Mouse (Mus musculus) kidney, adult 8-10 months (tissue): Measurements from ENCODE around the gene Scd4.
"Not testable (repeated sequence)": the region's sequence is repeated elsewhere in the genome, so short reads cannot be mapped to it uniquely, and the experiment has no call there.

Experiments used
- DNase-seq, 2 experiments: peaks; one replicate each; pipeline ENCODE4 v3.0.0; 2022

The Scd4 gene

DNA sequence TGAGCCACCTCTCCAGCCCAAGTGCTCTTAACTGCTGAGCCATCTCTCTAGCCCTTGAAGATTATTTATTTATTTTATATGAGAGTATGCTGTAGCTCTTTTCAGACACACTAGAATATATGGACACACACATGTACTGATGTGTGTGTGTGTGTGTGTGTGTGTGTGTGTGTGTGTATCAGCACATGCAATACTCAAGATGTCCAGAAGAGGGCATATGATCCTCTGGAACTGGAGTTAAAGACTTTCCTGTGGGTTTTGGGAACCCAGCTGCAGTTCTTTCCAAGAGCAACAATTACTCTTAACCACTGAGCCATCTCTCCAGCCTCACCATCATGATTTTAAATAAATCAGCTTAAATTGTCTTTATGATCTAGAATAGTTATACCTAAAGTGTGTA lies 14.3 kb upstream of the Scd4 start:
- no peak for DNase-seq

DNA sequence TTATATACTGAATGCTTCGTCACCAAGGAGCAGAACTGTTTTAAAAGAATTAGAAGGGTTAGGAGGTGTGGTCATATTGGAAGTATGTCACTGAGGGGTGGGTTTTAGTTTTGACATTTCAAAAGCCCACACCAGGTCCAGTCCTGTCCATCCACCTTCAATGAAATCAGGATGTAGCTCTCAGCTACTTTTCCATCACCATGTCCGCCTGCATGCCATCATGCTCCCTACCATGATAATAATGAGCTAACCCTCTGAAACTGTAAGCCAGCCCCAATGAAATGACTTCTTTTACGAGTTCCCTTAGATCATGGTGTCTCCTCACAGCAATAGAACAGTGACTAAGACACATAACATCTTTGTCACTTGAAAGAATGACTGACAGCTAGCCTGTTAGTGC lies 12.6 kb upstream of the Scd4 start:
- DNase-seq, result no peak

DNA sequence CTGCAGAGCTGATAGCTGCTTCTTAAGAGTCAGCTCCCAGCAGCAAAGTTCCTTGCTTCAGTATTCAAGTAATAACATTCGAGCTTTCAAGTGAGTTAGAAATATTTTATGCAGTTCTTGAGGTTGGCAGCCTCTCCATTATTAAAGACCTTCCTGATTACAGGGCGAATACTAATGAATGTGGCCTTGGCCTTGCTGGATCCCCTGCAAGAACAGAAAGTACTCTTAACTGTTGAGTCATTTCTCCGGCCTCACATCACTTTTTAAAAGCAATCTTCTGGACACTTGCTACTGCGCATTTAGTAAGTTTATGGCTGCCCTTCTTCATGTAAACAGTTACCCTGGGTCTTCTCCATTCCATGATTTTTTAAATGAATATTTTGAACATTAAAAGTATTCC lies 11.7 kb upstream of the Scd4 start:
- no peak for DNase-seq

DNA sequence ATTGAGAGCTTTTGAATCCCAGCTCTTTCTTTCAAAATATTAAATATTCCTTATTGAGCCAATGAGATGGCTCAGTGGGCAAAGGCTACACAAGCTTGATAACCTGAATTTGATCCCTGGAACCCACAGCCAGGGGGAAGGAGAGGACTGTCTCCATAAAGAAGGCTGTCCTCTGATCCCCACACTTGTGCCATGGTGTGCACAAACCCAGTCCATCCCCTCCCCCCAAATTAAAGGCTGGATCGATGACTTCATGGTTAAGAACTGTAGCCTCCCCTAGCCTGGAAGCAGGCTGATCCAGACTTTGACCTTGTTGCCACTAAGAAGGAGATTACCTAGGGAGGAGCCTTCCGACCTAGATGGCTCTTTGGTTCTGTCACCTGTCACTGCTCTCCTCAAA lies 11.3 kb upstream of the Scd4 start:
- no peak for DNase-seq

DNA sequence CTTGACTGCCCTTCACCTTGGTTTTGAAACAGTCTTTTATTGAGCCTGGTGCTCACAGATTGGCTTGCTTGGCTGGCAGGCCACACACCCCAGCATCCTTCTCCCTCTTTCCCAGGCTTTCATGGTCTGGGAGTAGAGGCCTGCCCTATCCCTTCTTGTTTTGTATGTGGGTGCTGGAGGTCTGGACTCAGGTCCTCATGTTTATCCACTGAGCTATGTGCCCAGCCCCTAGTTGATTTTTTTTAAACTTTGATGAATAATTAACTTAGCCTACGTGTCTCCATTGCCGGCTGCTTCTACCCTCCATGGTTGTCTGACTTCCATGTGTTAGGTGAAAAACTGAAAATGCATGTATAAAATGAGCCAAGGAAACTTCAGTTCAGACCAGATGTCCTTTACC lies 3.3 kb upstream of the Scd4 start:
- DNase-seq, result peak in 1 of 2 experiments; percentile 28

DNA sequence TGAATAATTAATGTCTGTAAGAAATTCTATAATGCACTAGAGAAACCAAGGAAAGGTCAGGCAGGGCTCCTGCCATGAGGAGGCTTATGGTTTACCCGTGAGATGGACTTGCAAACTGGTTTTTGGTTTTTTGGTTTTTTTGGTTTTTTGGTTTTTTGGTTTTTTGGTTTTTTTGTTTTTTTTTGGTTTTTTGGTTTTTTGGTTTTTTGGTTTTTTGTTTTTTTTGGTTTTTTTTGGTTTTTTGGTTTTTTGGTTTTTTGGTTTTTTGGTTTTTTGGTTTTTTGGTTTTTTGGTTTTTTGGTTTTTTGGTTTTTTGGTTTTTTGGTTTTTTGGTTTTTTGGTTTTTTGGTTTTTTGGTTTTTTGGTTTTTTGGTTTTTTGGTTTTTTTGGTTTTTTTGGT lies 1.8 kb upstream of the Scd4 start:
- not testable (repeated sequence) for DNase-seq

DNA sequence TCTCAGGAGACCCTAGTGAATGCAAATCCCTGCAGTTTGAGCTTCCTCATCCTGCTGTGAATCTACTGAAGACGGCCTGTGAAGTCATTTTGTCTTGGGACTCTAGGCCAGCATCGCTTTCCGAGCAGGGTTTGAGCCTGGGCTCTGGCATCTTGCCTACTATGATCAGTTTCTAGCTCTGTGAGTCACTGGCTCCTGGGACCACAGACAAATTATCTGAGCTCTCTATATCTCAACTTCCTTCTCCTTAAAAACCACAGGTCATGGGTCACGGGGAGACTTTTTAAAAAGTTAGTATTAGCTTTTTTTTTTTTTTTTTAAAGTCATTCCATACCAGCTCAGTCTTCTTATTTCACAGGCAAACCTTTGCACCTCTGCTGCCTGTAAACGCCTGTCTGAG lies 981 bp upstream of the Scd4 start:
- DNase-seq, result no peak

DNA sequence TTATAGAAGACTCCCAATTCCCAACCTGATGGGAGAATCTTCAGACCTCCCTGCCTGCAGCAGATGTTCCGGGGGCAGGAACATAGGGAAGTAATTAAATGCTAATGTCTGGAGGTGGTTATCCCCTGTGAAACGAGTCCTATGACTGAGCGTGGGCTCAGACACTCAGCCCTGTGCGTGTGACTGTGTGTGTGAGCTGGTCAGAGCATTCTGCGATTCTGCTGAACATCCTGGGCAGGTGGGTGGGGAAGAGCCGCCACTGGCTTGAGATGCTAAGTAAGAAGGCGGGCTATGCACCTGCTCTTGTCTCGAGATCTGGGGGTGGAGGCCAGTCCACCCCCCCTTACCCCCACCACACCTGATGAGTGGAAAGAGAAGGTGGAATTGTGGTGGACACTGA lies 566 bp upstream of the Scd4 start:
- DNase-seq, result no peak

DNA sequence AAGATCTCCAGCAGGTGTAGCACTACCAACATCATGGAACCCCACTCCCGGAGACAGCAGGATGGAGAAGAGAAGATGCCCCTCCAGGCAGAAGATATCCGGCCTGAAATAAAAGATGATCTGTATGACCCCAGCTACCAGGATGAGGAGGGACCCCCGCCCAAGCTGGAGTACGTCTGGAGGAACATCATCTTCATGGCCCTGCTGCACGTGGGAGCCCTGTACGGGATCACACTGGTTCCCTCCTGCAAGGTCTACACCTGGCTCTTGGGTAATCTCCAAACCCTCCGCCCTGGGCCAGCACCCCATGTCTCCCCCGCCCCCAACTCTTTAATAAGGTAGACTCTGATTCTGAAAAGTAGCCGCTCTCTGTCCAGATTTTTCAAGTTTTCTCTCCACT lies 1.1 kb downstream of the Scd4 start:
- no peak for DNase-seq

DNA sequence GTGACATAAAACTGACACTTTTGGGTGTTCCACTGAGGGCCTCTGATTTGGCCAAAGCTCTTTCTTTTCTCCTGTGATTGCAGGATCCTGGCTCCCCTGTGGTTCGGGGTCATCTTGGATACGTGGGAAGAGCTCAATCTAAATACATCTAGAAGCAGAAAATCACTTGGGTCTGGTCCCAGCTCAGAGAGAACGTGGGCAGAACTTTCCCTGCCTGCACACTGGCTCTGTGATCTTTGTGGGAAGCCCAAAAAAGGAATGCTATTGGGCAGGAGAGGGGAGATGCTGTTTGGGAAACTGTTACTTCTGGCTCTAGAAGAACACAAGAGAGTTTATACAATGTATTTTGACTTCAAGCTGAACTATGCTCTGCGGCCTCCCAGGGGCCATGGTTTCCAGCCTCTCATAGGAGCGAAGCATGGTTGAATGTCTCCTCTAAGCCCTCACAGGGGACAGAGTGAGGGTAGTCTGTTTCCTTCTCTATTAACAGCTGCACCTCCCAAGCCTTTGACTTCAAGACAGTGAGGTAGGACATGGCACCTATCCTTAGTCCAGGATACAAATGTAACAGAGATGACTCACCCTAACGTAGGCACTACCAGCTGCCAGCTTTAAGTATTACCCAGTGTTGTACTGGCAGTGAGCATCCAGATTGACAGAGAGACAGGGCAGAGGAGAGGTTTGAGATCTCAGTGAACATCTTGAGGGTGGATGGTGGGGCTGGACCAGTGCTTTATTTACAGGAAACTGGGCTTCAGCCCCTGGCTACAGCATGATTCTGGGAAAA lies 3.2 kb downstream of the Scd4 start:
- no peak for DNase-seq

DNA sequence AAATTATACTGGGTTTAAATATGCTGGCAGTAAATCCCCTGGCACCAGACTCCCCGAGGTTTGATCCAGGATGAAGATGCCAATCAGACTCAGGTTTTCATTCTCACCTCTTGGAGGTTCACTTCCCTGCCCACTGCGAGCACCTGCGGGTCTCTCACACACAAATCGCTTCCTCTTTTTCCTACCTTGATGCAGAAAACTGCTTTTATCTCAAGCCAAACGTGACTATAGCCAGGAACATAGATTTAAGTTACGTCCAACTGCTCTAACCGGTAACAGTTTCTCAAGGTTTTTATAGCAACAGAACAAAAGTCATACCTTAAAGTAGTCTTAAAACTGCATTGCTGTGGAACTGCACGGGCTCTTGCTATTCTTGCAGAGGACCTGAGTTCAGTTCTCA lies 16.8 kb downstream of the Scd4 start:
- DNase-seq, result no peak

DNA sequence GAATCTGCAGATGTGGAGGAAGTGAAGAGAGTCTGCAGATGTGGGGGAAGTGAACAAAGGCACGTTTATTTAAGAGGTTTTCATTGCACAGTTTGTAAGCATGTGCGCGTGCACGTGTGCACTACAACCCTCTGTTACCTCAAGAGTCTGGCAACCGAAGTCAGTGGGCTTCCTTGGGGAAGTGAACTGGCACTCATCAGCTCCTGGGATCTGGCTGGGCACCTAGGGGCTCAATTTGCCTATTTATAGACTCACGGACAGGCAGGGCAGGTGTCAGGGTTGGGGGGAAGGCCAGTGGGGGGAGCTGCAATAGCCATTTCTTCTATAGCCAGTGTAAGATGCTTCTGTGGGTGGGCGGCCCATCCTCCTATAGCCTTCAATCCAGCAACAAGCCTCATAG lies 18.9 kb downstream of the Scd4 start:
- DNase-seq, result no peak

DNA sequence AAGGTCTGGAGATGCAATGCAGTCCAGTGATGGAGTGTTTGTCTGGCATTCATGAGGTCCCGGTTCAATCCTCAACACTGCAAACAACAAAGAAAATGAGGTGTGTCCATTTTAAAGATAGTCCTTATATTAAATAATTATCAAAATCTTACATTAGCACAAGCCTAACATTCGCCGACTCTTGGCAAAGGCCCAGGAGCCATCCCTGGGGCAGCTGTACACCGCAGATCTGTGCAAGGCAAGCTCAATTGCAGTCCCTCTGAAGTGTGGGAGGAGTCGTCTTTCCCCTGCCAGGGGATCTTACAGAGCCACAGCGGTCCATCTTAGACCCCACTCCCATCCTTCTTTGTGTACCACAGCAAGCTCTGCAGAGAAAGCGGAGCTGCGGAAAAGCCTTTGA lies 25.8 kb downstream of the Scd4 start:
- no peak for DNase-seq

DNA sequence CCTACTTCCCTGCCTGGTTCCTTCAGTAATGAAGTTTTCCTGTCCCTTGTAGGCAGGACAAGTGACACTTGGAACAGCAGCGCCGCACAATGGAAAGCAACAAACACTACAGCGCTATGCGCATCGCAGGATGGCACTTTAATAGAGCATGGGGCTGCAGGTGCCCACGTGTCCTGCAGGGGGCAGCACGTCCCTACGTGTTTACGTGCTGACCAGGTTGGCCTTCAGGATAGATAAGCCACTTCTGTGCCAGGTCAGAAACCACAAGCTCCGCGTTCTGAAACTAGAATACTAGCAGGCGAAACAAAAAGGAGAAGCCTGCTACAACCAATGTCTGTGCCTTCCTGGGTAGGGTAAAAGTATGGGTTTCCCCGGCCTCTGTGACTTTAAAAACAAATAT lies 30.6 kb downstream of the Scd4 start:
- DNase-seq, result peak; percentile 46 to 70

DNA sequence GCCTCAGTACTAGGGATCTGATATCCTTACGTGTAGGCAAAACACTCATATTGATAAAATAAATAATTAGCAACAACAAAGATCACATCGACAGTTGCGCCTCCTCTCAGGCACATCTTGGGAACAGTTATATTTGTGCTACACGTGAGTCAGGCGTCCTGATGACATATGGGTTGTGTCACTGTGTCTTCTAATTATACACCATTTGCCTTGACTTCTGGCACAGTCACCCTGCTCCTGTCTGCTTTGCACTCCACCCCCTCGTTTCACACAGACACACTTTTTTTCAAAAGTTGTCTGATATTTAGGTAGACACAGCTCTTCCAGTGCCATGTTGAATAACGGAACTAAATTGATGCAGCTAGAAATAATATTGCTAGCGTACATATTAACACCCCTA lies 31.1 kb downstream of the Scd4 start:
- no peak for DNase-seq

DNA sequence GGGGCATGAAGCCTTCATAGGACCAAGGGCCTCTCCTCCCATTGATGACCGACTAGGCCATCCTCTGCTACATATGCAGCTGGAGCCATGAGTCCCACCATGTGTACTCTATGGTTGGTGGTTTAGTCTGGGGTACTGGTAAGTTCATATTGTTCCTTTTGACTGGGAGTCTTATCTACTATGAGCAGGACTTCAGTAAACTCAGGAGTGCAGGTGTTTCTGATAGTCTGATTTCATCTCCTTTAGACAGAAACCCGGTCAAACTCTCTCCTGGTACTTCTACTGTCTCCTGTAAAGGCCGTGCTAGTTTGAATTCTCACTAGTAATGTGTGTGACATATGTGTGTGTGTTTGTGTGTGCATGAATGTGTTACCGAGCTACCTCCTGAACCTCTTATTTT lies 32.8 kb downstream of the Scd4 start:
- DNase-seq, result no peak

DNA sequence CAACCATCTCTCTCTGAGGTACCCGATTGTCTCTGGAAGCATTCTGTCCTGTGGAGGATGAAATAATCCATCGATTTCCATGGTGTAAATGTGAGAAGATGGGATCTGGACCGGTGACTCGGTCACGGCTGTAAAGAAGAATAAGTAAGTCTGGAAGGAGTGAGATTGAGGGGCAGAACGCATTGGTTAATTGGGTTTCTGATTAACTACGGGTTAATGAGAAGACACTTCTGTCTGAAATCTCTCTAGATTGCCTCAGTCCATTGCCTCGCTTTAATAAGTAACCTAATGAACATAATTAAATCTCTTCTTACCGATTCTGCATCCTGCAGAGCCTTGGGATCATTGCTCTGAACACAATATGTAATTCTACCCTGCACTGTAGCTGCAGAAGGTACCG lies 34.2 kb downstream of the Scd4 start:
- DNase-seq, result peak in 1 of 2 experiments; percentile 29

DNA sequence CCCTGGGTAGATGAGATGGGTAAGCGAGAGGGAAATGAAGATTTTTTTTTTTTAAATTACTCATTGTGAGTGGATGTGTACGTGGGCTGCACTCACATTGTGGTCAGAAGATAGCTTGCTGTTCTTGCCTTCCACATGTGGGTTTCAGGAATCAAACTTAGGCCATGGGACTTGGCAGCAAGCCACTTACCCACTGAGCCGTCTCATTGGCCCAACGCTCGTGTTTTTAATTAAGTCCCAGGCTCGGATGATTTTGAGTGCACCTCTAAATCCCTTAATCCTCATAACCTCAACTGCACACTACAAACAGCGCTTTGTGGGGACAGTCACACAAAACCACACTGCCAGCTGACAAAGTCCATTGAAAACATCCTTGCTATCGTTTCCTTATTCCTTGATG lies 36.5 kb downstream of the Scd4 start:
- DNase-seq, result no peak

DNA sequence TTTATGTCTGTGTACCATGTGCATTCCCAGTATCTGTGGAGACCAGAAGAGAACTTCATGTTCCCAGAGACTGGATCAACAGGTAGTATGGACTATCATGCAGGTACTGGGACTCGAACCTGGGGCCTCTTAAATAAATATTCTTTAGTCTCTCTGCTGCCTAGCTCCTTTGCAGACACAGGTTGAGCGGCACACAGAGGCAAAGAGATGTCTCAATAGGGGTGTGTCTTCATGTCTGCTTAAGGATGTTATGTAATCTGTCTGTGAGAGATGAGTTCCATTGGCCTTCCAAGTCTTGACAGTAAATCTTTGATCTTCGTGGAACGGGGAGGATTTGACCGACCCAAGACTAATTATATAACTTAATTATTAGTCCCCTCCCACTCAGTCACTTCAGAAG lies 37.3 kb downstream of the Scd4 start:
- no peak for DNase-seq

DNA sequence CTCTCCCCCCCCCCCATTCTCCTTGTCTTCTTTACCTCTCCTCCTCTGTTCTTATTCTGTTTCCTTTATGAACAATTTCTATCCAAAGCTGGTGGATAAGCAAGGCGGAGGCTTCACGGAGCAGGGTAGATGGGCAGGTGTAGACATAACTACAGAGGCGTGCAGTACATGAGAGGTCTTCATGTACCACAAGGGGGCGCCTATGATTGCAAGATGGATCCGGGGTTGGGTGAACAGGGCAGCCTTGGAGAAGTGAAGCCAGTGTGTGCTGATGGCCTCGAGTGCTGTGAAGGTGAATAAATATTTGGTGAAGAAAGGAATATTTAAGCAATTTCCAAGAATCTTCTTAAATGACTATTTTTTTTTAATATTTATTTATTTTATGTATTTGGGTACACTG lies 40.1 kb downstream of the Scd4 start:
- DNase-seq, result peak; percentile 71 to 81

DNA sequence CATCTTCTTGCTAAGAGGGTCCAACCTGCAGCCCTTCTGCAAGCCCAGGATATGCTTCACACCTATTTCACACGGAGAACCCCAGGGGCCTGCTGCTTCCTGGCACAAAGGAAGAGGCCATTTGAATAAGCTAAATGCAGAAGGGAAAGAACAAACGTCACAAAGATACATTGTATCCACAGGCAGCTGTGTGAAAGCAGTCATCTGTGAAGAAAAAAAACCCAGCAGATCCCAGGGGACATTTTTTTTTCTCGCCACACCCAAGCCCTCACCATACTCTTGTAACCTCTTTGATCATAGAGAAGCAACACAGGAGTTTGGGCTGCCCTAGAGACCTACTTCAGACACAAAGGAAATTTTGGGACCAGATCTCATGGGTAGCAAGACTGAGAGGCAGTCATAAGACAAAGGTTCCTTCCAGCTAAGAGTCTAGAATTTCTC lies 43.6 kb downstream of the Scd4 start:
- no peak for DNase-seq

DNA sequence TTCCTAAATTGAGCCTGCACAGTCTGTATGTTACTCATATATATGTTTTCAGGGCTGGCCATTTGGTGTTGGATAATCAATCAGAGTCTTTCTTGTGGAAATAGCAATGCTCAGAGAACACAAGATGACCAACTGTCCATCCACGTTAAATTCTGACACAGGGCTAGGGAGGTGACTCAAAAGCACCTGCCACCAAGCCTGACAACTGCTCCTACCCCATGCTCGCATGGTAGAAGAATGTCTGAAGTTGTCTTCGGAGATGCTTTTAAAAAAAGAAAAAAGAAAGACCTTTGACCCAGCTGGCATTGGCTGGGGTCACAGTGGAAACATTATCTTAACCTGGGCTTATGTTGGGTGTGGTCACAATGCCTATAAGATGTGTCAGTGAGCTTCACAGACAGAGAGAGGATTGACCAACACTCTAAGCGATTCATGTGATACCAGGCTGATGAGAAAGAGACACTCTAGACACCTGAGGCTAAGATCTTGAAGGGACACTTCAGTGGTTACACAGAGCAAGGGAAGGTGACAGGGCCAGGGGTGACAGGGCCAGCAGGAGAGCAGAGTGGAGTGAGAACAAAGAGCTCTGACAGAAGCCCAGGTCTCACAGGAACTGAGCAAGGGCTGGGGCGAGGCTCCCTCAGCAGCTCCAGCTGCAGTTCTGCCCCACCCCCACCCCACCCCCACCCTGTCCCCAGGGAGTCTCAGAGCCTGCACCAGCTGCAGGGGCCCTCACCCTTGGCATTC lies 44.9 kb downstream of the Scd4 start:
- DNase-seq, result no peak

DNA sequence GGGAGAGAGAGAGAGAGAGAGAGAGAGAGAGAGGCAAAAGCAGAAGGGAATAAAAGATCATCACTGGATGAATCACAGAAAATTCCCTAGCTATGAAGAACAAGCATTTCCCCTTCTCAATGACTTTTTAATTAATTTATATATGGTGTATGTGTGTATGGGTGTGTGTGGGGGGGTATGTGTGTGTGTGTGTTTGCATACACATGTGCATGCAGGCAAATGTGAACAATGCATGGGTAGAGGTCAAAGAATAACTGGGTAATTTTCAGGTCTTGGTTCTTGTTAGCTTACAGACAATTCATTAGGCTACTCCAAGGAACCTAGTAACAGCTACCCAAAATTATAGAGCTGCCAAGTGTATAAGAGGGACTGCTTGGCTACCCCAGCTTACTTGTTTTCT lies 46.2 kb downstream of the Scd4 start:
- DNase-seq, result no peak

DNA sequence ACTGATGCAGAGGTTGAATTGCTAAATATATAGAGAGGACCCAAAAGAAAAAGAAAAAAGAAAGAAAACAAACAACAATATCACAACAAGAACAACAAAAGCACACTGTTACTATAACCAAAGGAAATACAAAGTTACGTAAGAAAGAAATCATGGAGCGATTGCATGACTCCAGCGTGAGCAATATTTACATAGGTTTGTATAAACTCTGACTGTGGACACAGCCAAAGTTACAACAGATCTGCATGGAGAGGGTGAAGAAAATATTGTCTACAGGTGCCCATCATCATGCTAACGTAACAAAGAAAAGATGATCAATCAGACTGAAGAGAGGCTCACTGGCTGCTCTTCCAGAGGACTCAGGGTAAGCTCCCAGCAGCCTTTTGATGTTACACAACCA lies 47.2 kb downstream of the Scd4 start:
- DNase-seq, result no peak
